Mouse (Mus musculus) ovary, adult 10 weeks (tissue): Measurements from ENCODE around the gene 1700031F05Rik. TPM values are rescaled to one million over a fixed set of nuclear protein-coding genes. Genes with fewer than 3 reads are reported as not detected.

Source experiments
- polyA plus RNA-seq: library from polyadenylated mRNA; stranded (reverse); fragments of 350-450 nt; fragmentation: Illumina TruSeq; extraction: RNeasy Lipid Tissue Mini Kit (QIAGEN cat#74804); gene quantifications from one replicate; pipeline ENCODE4 v1.2.3, GENCODE M21; 2014

Gene 1700031F05Rik
- polyA plus RNA-seq: not detected

DNA sequence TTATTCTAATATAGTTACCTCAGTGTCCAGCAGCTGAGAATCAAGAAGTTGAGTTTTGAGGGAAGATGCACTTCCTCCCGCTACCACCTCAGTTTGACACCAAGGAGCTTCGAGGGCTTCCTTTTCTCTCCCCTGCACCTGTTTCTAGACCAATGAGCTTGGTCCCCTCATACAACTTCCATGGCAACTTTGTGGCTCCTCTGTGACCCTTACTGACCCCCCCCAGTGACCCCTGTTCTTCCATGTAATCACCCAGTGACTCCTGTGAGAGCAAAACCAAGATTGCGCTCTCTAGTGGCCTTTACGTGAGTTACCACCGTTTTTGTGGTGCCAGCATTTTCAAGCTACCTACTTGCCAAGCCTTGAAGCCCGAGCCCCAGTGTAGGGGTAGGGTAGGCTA is at the start of gene 1700031F05Rik:
1700031F05Rik (minus strand) TSS at position 101 of the 400 bp plus-strand sequence.

DNA sequence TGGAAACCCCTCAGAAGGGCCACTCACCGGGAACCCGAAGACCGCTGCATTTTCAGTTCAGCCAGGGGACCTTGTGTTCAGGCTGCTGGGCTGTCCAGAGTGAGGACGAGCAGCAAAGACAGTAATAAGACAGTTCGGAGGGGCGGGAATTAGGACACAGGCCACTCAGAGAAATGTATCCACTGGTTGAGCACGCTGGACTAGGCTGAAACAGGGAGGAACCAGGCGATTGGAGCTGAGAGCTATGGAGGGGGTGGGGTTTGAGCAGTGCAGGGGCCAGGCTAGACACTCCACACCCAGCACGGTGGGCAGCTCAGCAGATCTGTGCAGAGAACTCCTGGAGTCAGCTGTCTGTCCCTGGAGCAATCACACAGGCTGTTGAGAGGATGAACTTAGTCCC is 40.8 kb upstream of the 1700031F05Rik start, which contains the start of the genes Dmrtc1a and 1700011M02Rik:
Dmrtc1a (minus strand) TSS at position 101 of the 400 bp plus-strand sequence.
1700011M02Rik (plus strand) TSS at position 319 of the 400 bp plus-strand sequence.

GRCm38 (mm10) chrX:102854516-102854915 is 13.3 kb downstream of the 1700031F05Rik start, which contains the start of gene Dmrtc1c2:
Gene Dmrtc1c2 (minus strand): TSS chrX:102854616.

Other genes starting within 250 kb of the 1700031F05Rik start
- gene Phka1, start 223.7 kb downstream of the 1700031F05Rik start, polyA plus RNA-seq: 14.1 TPM
- gene Gm3880, start 181.0 kb downstream of the 1700031F05Rik start, polyA plus RNA-seq: not detected
- not detected for gene Gm9112, start 160.3 kb downstream of the 1700031F05Rik start, polyA plus RNA-seq
- not detected for gene Dmrtc1b, start 160.1 kb downstream of the 1700031F05Rik start, polyA plus RNA-seq
- not detected for gene Dmrtc1c1, start 65.0 kb downstream of the 1700031F05Rik start, polyA plus RNA-seq
- gene Dmrtc1c2, start 13.4 kb downstream of the 1700031F05Rik start, polyA plus RNA-seq: not detected
- gene Dmrtc1a, start 40.7 kb upstream of the 1700031F05Rik start, polyA plus RNA-seq: 3.6 TPM
- gene 1700011M02Rik, start 40.9 kb upstream of the 1700031F05Rik start, polyA plus RNA-seq: not detected
- gene 1700018G05Rik, start 60.4 kb upstream of the 1700031F05Rik start, polyA plus RNA-seq: not detected